Mouse (Mus musculus): ENCODE measurements around the gene Katnal1.

DNA sequence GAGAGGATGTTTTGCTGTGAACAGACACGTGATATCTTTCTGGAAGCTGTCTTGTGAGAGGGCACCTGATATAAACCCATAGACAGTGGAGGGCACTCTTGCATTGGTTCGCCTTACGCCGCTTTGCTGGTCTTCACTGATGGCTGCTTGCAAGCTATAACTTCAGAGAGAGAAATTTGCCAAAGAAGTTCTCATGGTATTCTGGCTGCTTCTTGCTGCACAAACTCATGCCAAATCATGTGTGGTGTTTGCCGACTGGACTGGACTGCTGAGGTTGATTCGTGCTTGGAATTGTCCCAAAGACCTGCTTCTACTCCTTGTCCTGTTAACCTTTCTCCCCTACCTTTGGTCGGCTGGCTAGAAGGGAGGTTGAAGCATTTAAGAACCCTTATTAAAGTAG lies 29.8 kb downstream of the Katnal1 start:
- TF ChIP-seq CTCF (IDR thresholded peaks at IDR 0.05; ENCODE audit: low read depth) (no peak), EP300 (IDR thresholded peaks at IDR 0.05; ENCODE audit: low read depth) (no peak)
